Mouse (Mus musculus) heart, embryonic 12.5 days (tissue): ENCODE measurements around the gene Tyk2. TPM values are rescaled to one million over a fixed set of nuclear protein-coding genes. Genes with fewer than 3 reads are reported as not detected.

Experiments used
- ATAC-seq: fragments of 200-750 bp; cut with Nextera tagmentation; 2 replicates; pipeline ENCODE4 v1.8.0; 2017; ENCODE audit warnings: moderate TSS enrichment, moderate library complexity; ENCODE audit not compliant: insufficient number of reproducible peaks, low FRiP score
- H3K27ac ChIP-seq: fragments of 300-500 bp; sonication (generic); 2 replicates; pipeline ENCODE4 v1.5.1; 2016; ENCODE audit warnings: mild to moderate bottlenecking, moderate library complexity; ENCODE audit not compliant: poor library complexity, severe bottlenecking
- H3K27me3 ChIP-seq: fragments of 300-500 bp; sonication (generic); replicated peaks from 2 replicates; pipeline ENCODE4 v1.6.1; 2016; ENCODE audit warnings: mild to moderate bottlenecking, moderate library complexity
- H3K36me3 ChIP-seq: fragments of 300-500 bp; sonication (generic); 2 replicates; pipeline ENCODE4 v1.6.1; 2016; ENCODE audit warnings: mild to moderate bottlenecking, moderate library complexity
- H3K4me1 ChIP-seq: fragments of 300-500 bp; sonication (generic); replicated peaks from 2 replicates; pipeline ENCODE4 v1.6.1; 2016; ENCODE audit warnings: mild to moderate bottlenecking
- H3K4me2 ChIP-seq: fragments of 300-500 bp; sonication (generic); 2 replicates; pipeline ENCODE4 v1.6.1; 2016; ENCODE audit warnings: mild to moderate bottlenecking, moderate library complexity
- H3K4me3 ChIP-seq: fragments of 300-500 bp; sonication (generic); 2 replicates; pipeline ENCODE4 v1.5.1; 2016; ENCODE audit warnings: mild to moderate bottlenecking
- H3K9ac ChIP-seq: fragments of 300-500 bp; sonication (generic); 2 replicates; pipeline ENCODE4 v1.6.1; 2016; ENCODE audit warnings: mild to moderate bottlenecking, moderate library complexity
- H3K9me3 ChIP-seq: fragments of 300-500 bp; sonication (generic); replicated peaks from 2 replicates; pipeline ENCODE4 v1.6.1; 2016; ENCODE audit warnings: mild to moderate bottlenecking, moderate library complexity
- WGBS: fragments of 180-500 bp; shearing (Covaris S2); methylation state at CpG from one replicate; pipeline ENCODE4 v1.1.7; 2016; 5-methylcytosine and 5-hydroxymethylcytosine counted together
- polyA plus RNA-seq: library from polyadenylated mRNA; unstranded; fragments of >200 nt; fragmentation: Nextera tagmentation; extraction: Ambion mirVana; gene quantifications from 2 replicates; pipeline ENCODE4 v1.2.1, GENCODE M21; 2016

Tyk2 gene
- polyA plus RNA-seq, 1 experiment from 2014 or later = 17.5 TPM

DNA sequence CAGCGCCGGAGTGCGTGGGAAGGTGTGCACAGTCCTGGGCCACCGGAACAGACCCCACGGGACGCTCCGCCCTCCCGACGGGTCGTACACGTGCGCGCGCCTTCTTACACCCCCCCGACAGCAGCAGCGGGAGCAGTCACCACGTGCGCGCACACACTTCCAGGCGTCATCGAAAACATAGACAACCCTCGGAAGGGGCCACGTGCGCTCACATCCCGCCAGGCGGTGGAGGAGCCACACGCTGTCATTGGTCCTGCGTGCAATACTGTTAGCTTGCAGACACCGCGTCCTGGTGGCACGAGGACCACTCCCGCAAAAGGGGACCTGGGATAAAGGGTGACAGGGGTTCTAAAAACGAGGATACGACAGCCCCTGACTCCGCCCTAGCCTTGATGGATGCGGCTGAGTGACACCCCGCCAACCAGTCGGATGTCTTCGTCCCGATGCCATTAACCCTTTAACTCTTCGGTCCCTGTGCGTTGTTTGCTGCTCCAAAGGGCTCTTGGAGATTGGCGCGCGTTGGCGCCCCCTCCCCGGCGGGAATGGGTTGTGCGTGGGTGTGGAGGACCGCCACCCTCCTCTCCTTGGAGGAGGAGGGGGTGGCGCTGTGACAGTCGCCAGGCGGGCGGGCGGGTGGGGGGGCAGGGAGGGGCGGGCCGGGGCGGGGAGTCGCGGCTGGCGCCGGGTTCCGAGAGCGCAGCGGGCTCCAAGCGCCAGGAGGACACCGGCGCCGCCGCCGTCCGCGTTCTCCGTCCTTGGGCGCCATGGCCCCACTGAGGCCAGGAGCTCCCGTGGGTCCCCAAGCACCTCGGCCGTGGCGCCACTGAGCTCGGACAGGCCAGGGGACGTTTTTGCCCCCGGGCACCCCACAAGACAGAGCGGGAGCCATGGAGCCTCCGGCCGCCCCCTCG lies 34.3 kb upstream of the Tyk2 start, which contains the start of gene Pde4a:
TSS of gene Pde4a (plus strand) at position 674 of the 911 bp plus-strand sequence.
- Histone ChIP-seq H3K4me3 (peak within 1 kb of the TSS; percentile 61), H3K4me2 (peak within 1 kb of the TSS; percentile 99), H3K36me3 (no peaks in the 10 kb centered on the region), H3K9me3 (no peaks in the 10 kb centered on the region), H3K9ac (peak within 1 kb of the TSS; percentile 84), H3K4me1 (peaks cover 57% of the 10 kb centered on the region), H3K27me3 (peaks cover 46% of the 10 kb centered on the region), H3K27ac (no peak within 1 kb of the TSS)
- ATAC-seq = no peak
- under 1% methylated on average over 68 of the region's 86 CpGs for WGBS

DNA sequence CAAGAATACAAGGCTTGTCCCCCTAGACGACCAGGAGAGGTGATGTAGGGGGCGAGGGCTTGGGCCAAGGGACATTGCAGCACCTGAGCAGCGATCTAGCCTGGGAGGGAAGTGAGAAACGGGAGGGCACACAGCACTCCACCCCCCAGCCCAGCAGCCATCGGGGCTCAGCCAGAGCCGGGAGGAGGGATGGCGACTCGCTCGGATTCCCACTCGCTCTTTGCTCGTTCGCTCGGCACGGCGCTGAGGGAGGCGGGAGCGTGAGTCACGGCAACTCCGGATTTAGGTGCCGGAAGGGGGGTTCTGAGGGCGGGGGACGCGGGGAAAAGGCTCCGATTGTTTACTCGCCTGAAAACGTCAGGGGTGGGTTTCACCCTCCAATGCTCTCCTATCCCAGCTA lies 33.0 kb upstream of the Tyk2 start:
- Histone ChIP-seq H3K36me3 (no peaks in the 10 kb centered on the region), H3K4me3 (peak overlapping the region; percentile 61), H3K4me1 (peaks cover 52% of the 10 kb centered on the region), H3K27me3 (peaks cover 46% of the 10 kb centered on the region), H3K9ac (peak overlapping the region; percentile 53), H3K9me3 (no peaks in the 10 kb centered on the region), H3K4me2 (peak overlapping the region; percentile 99), H3K27ac (no peak overlapping the region)
- 1% methylated on average over 26 of the region's 26 CpGs for WGBS
- ATAC-seq = no peak

- Histone ChIP-seq H3K9ac (peak overlapping the region; percentile 53; the same call in 1 of the 2 replicates), H3K4me1 (peaks cover 45% of the 10 kb centered on the region), H3K27me3 (peaks cover 46% of the 10 kb centered on the region), H3K36me3 (no peaks in the 10 kb centered on the region), H3K27ac (no peak overlapping the region), H3K4me3 (no peak overlapping the region), H3K9me3 (no peaks in the 10 kb centered on the region), H3K4me2 (peak overlapping the region; percentile 99)
- ATAC-seq = no peak
- WGBS = 37% methylated on average over 11 of the region's 11 CpGs
Observed at GRCm38 (mm10) chr9:21163086-21164050, 32.3 kb upstream of the Tyk2 start.

- peaks cover 40% of the 10 kb centered on the region for H3K27me3 ChIP-seq
- H3K9me3 ChIP-seq = no peaks in the 10 kb centered on the region
- WGBS = under 1% methylated on average over 52 of the region's 52 CpGs
Observed at GRCm38 (mm10) chr9:21161209-21161909, 30.3 kb upstream of the Tyk2 start.

DNA sequence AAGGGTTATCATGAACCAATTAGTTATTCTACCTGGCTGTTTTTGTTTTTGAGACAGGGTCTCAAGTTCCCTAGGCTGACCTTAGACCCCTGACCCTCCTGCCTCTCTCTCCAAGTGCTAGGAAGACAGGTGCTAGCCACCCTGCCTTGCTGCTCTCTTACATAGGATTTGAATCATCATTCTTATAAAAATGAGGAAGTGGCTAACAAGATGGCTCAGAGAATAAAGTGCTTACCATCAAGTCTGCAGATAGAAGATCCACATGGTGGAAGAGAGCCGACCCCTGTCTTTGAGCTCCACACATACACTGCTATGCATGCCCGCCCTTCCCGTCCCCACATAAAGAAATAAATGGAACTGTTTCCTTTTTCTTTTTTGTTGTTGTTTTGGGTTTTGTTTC lies 23.7 kb upstream of the Tyk2 start:
- WGBS = 84% methylated on average over 3 of the region's 3 CpGs
- no peak for ATAC-seq

More at GRCm38 (mm10) chr9:21161209-21161909, 30.3 kb upstream of the Tyk2 start:
- ATAC-seq = peak; percentile 73
- H3K36me3 ChIP-seq = no peaks in the 10 kb centered on the region
- peak overlapping the region; percentile 90 for H3K9ac ChIP-seq
- H3K4me3 ChIP-seq = peak overlapping the region; percentile 76
- peak overlapping the region; percentile 92 for H3K4me2 ChIP-seq
- H3K27ac ChIP-seq = 0 out of 2 replicates have a peak overlapping the region, but pooled peaks have one; percentile 31
- H3K4me1 ChIP-seq = peaks cover 25% of the 10 kb centered on the region

DNA sequence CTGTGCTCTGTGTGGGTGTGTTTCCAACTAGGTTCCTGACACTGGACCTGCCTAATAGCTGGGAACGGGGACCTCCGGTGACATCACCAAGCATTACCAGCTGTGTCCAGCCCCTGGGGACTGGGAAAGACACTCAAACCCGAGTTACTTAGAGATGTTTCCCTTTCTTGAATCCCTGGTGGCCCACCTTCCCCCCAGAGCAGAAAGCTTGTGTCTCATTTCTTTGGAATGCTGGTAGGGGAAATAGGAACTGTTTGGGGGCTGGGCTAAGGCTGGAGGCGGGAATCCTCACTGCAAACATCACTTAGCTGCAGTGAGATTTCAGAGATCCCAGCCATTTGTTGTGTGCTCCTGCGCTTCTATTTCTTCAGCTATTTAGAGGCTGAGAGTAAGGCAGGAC lies 22.8 kb upstream of the Tyk2 start:
- Histone ChIP-seq H3K27ac (peak overlapping the region; percentile 45), H3K4me2 (peak overlapping the region; percentile 91), H3K27me3 (no peaks in the 10 kb centered on the region), H3K9ac (peak overlapping the region; percentile 67), H3K9me3 (no peaks in the 10 kb centered on the region), H3K4me1 (peaks cover 22% of the 10 kb centered on the region), H3K36me3 (no peaks in the 10 kb centered on the region), H3K4me3 (peak overlapping the region; percentile 50)
- ATAC-seq = no peak
- 5% methylated on average over 5 of the region's 5 CpGs for WGBS

More for the DNA sequence above, 23.7 kb upstream of the Tyk2 start:
- no peaks in the 10 kb centered on the region for H3K27me3 ChIP-seq
- H3K4me1 ChIP-seq = peaks cover 18% of the 10 kb centered on the region
- H3K9me3 ChIP-seq = no peaks in the 10 kb centered on the region
- H3K4me2 ChIP-seq = no peak overlapping the region
- H3K36me3 ChIP-seq = no peaks in the 10 kb centered on the region
- H3K27ac ChIP-seq = no peak overlapping the region
- no peak overlapping the region for H3K4me3 ChIP-seq
- no peak overlapping the region for H3K9ac ChIP-seq

DNA sequence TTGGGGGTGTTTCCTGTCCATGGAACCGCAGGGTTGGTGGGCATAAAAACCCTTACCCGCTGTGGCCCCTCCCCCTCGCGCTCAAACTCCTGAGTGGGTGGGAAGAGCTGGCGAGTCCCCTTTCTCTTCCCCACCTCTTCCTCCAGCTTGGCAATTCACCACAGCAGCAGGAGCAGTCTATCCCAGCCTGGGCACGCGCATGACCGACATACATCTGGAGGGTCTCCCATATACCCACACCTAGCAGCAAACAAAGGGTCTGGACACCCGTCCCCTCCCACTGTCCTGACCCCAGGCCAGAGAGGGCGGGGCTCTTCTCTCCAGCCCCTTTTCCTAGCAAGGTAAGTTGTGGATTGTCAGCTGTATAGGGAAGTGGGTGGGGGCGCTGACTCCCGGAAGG lies 22.3 kb upstream of the Tyk2 start:
- ATAC-seq = peak; percentile 30; the same call in 1 of the 2 replicates
- no peaks in the 10 kb centered on the region for H3K9me3 ChIP-seq

DNA sequence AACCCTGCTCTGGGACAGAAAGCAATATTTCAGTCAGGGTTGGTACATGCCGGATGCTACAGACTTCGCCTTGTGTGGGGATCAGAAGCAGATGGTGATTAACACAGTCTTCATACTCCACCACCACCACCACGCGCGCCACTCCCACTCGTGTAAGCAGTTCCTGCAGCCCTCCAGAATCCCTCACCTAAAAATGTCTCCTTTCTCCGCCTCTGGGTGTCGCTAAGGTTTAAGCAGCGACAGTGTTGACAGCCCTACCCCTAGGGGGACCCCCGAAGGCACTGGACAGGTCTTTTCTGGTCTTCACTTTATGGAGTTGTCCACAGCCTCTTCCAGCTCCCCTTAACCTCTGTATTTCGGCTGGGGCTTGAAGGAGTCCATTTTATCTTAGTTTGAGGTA lies 21.7 kb upstream of the Tyk2 start:
- peak; percentile 54; the same call in 1 of the 2 replicates for ATAC-seq
- peaks cover 33% of the 10 kb centered on the region for H3K4me1 ChIP-seq
- WGBS = 3% methylated on average over 11 of the region's 11 CpGs
- H3K4me2 ChIP-seq = peak overlapping the region; percentile 91
- no peak overlapping the region for H3K27ac ChIP-seq
- H3K9ac ChIP-seq = peak overlapping the region; percentile 67
- H3K4me3 ChIP-seq = peak overlapping the region; percentile 50
- H3K27me3 ChIP-seq = no peaks in the 10 kb centered on the region
- no peaks in the 10 kb centered on the region for H3K9me3 ChIP-seq
- no peaks in the 10 kb centered on the region for H3K36me3 ChIP-seq

More for the DNA sequence above, 22.3 kb upstream of the Tyk2 start:
- peak overlapping the region; percentile 50 for H3K4me3 ChIP-seq
- H3K9ac ChIP-seq = peak overlapping the region; percentile 67
- H3K36me3 ChIP-seq = no peaks in the 10 kb centered on the region
- no peaks in the 10 kb centered on the region for H3K27me3 ChIP-seq
- peak overlapping the region; percentile 91 for H3K4me2 ChIP-seq
- WGBS = 8% methylated on average over 12 of the region's 12 CpGs
- H3K27ac ChIP-seq = peak overlapping the region; percentile 45
- peaks cover 27% of the 10 kb centered on the region for H3K4me1 ChIP-seq

- Histone ChIP-seq H3K4me3 (peak within 1 kb of the TSS; percentile 97), H3K9ac (peak within 1 kb of the TSS; percentile 92), H3K4me2 (peak within 1 kb of the TSS; percentile 97), H3K4me1 (peaks cover 61% of the 10 kb centered on the region), H3K9me3 (no peaks in the 10 kb centered on the region), H3K27ac (peak within 1 kb of the TSS; percentile 53; the same call in 1 of the 2 replicates), H3K27me3 (no peaks in the 10 kb centered on the region), H3K36me3 (peaks cover 15% of the 10 kb centered on the region)
- WGBS = 3% methylated on average over 56 of the region's 56 CpGs
- ATAC-seq = peak; percentile 90
Observed at GRCm38 (mm10) chr9:21149654-21150419, 18.8 kb upstream of the Tyk2 start, which contains the start of gene Cdc37. Cdc37 (minus strand) TSS chr9:21149982.
